Mouse (Mus musculus) testis, postnatal 14 days (tissue): ENCODE results near the gene Pold4.
A peak's percentile ranks its signal among the peaks of the same experiment; 100 is the strongest.

ENCODE experiments used
- DNase-seq: peaks from one replicate; pipeline ENCODE4 v3.0.0; 2021; ENCODE audit warnings: low spot score

Pold4 gene

DNA sequence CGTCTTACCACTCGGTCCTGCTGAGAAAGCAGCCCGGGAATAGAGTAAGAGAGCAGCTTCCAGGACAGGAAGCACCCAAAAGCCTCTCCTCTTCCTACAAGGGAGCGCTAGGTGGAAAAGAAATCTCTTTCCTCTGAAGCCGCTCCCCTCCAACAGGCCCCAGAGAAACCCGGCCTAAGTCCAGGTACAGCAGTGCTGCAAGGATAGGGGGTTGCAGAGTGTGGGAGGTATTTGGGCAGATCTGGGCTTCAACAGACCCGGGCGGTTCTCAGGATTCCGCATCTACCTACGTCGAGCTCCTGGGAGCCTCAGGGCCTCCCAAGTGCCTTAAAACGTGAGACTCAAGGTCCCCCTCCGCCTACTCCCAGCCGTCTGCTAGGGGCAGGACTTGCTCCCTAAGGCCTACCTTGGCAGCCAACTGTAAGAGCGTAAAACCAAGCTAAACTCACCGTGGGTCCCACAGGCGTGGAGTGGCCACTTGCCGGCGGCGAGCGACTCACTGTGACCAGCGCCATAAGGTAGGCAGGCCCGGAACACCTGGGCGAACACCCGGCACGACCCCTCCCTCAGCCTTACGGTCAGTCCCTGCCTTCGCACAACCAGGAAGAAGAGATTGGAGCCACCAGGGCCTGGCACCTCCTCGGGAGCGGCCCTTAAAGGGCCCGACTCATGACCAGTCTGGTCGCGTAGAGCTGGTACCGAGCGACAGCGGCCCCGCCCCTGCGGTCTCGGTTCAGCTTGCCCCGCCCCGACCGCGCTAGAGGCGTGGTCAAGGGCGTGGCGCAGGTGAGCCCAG lies 37.1 kb downstream of the Pold4 start, which contains the start of gene Ssh3:
Gene Ssh3 (minus strand): TSS at position 615 of the 796 bp plus-strand sequence.
- DNase-seq, result peak; percentile 65

DNA sequence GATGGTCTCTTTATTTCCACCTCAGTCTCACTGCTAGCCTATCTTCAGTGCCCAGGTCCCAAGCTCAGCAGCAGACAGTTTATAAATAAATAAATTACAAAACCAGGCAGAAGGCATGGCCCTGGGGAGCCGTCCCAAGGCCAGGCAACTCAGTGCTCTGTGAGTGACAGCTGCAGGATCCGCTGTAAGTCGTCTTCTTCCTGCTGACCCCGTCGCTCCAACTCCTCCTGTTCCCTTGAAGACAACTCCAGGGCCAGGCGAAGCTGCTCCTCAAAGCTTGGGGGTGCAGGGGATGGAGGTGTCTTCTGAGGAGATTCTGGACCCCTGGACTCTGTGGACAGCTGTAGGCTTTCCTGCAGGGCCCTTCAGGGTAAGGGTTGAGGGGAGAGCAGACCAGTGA lies 38.5 kb downstream of the Pold4 start:
- DNase-seq, result no peak

DNA sequence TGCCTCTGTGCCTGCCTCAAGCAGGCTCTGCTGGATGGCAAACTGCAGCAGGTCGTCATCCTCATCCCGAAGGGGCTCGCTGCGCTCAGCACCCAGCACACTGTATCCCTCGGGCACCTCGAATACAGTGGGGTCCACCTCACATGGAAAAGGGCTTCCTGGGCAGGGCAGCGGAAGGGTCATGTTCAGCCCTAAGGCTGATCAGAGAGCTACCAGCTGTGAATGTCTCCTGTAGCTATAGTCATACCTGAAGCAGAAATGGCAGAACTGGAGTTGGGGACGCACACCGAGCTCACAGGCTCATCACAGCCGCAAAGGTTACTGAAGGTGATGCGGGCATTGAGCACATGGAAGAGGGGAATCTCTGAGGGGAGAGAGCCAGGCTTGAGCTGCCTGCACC lies 39.3 kb downstream of the Pold4 start:
- no peak for DNase-seq

DNA sequence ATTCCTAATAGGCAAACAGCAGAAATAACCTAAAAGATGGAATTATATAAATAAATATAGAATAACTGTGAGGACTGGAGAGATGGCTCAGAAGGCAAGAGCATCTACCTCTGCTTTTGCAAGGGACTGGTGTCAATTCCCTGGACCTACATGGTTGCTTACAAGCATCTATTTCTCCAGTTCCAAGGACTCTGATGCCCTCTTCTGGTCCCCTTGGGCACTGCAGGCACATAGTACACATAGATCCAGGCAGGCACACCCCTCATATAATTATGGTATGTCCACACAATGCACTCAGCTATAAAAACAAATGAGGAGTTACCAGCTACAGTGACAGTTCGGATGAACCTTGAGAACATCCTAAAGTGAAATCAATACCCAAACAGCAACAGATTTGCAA lies 47.8 kb downstream of the Pold4 start:
- no peak for DNase-seq

DNA sequence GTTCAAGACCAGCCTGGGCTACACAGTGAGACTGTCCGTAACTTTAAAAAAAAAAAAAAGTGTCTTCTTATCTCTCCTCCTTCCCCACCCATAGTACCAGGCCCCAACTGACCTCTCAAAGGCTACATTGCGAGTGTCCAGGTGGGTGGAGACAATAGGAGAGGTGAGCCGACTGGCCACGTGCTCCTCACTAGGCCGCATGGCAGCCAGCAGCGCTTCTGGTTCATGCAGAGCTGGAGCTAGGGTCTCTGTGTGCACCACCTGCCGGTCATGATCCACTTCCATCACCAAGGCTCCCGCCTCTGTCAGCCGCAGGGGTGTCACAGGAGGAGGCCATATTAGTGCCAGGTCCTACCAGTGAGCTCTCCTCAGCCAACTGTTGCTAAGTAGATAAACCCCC lies 48.7 kb downstream of the Pold4 start:
- no peak for DNase-seq

DNA sequence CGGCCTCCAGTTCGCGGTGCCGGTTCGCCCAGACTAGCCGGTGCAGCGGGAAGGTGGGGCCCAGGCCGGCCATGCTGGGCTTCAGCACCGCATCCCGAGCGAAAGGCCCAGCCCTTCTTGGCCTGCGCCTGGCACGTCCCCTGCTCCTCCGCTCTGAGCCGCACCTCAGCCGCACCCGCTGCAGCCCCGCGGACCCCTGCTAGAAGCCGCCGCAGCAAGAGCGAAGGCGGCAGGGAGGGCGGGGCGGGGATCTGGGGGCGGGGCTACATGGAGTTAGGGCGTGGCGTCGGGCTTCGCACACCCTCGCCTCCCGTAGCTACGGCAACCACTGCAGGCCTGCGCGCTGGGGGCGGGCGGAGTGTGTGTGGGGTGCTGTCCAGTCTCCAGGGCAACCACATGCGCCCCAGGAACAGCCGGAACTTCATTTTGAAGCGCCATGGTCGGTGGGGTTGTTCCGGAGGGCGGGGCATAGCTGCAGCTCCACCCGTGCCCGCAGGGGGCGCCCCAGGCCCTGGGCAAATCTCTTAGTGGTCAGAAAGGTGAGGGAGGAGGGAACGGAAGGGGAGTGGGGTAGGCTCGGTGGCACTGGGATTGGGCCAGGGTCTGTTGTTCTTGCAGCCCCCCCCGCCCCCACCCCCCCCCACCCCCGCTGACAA lies 51.3 kb downstream of the Pold4 start, which contains the start of gene Ankrd13d:
Gene Ankrd13d (minus strand): TSS at position 240 of the 656 bp plus-strand sequence.
- peak; percentile 87 for DNase-seq
